Mouse (Mus musculus) cerebellum, postnatal 36 days (tissue): ENCODE results near the gene Rbl2.

Source experiments
- DNase-seq, 2 experiments: peaks; one replicate each; pipeline ENCODE4 v3.0.0; 2021 to 2022; ENCODE audit warnings: mixed read lengths in 2 of 2

Rbl2 gene

GRCm38 (mm10) chr8:91171605-91172004 is 101.7 kb downstream of the Rbl2 start:
- no peak for DNase-seq
